Mouse (Mus musculus): ENCODE measurements around the gene Hbs1l.
"Not testable (repeated sequence)": the region's sequence is repeated elsewhere in the genome, so short reads cannot be mapped to it uniquely, and the experiment has no call there.

The Hbs1l gene

DNA sequence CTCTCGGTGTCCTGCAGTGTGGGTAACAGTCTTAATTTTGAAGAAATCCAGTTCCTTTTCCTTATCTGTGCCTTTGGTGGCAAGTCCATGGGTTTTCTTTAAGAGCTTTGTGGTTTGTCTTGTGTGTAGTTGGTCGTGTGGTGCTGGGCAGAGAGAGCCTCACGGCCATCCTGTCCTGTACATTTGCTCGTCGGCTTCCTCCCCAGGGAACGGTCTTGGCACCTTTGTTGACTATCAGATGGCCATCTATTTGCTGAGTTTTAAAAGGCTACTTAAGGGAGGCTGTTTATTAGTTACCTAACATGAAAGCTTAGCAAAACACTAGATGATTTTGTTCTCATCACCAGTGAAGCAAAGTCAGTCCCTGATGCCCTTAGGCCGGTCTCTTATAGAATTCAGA is 66.1 kb downstream of the Hbs1l start:
- DNase-seq = no peak

DNA sequence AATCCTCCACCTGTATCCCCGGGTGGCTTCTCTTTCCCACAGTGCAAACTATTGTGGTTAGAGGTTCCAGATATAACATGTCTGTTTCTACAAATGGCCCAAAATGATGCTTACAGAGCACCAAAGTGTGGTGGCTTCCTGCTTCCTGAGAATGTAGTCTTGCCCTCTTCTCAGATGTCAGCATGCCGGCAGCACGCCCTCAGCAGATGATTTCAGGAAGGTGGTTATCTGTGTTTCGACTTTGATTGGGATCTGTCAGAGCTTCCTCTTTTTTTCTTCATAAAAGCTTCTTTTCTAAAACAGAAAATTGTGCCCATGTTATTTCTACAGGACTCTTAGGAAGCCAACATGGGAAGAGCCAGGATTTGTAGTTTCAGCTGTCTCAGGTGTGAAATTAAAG is 67.5 kb downstream of the Hbs1l start:
- no peak for DNase-seq

DNA sequence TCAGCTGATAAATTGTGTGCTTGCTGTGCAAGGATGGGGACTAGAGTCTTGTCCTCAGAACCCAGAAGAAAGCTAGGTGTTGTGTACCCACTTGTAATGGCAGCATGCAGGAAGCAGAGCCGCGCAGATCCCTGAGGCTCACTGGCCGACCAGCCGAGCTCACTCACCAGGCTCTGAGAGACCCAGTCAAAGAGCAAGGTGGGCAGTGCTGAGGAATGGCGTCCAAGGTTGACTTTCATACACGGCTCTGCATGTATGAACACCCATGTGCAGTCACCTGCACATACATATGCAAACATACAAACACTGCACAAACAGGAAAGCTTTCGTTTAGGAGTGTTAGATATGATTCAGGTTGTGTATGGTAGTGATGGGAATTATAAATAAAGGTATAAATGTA is 69.2 kb downstream of the Hbs1l start:
- no peak for DNase-seq

DNA sequence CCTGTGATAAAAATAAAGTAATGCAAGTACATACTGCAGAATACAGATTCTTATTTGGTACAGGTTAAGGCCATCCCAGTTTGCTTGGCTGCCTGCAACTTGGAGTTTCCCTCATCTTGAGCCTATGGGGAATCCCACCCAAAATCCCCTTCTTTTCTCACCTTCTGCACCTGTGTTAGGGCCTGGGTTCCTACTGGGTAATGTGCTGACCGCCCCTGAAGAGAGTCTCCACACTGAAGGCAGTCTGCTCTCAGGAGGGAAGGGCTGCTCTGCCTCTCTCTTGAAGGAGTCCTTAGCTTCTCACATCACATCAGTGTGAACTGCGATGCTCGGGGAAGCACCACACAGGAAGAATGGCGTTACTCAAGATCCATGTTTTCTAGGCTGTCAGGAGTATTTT is 70.1 kb downstream of the Hbs1l start:
- DNase-seq = no peak

DNA sequence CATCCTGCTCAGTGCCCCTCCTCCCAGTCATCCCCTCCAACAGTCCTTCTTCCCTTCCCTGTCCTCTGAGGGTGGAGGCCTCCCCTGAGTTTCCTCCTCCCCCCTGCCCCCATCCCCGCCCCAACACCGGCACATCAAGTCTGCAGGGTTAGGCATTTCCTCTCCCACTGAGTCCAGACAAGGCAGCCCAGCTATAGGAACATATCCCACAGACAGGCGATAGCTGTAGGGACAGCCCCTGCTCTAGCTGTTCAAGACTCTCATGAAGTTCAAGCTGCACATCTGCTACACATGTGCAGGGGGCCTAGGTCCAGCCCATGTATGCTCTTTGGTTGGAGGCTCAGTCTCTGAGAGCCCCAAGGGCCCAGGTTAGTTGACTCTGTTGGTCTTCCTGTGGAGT is 70.7 kb downstream of the Hbs1l start:
- DNase-seq = no peak

DNA sequence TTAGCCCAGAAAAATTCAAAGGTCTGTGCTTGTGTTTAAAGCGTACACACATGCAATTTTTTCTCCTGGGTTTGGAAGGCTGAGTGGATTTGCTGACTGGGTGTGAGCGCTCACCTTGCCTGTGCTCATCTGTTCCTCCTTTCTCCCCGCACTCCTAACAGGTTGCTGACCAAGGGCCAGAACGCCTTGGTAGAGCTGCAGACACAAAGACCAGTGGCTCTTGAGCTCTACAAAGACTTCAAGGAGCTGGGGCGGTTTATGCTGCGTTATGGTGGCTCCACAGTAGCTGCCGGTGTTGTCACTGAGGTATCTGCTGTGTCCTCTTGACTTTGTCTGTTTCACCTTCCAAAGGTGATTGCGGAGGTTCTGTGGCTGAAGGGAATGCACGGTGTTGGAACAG is 71.7 kb downstream of the Hbs1l start:
- no peak for DNase-seq

DNA sequence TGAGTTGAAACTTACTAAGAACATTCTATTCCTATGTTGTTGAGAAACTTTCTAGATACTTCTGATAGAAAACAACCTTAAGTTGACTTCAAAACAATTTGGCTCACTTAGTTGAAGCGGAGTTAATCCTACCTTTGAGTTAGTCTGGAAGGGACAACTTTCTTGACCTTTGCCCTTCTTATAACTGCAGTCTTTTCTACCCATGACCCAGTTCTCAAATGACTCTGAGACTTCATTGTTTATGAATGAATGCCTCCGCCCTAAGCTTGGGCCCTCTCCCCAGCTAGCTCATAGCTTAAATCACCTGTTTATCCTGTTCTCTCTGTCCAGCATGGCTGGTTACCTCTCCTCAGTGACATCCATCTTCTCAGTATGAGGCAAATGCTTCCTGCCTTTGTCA is 73.8 kb downstream of the Hbs1l start:
- DNase-seq = no peak

DNA sequence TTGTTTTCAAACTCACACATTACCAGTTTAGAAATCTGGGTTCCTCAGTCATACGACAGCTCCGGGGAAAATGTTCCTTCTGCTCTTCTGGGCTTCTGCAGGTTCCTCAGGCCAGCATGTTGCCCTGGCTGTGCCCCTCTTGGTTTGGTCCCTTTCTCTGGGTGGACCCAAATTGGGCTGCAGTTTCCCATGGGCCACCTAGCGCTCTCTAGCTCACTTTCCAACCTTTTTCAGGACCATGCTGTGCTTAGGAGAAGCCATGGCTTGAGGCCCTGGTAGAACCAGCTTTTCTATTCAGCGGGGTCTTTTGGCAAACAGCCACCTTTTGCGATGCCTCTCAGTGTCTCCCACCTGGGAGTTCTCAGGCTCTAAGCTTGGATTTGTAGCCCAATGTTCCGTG is 76.5 kb downstream of the Hbs1l start:
- no peak for DNase-seq

DNA sequence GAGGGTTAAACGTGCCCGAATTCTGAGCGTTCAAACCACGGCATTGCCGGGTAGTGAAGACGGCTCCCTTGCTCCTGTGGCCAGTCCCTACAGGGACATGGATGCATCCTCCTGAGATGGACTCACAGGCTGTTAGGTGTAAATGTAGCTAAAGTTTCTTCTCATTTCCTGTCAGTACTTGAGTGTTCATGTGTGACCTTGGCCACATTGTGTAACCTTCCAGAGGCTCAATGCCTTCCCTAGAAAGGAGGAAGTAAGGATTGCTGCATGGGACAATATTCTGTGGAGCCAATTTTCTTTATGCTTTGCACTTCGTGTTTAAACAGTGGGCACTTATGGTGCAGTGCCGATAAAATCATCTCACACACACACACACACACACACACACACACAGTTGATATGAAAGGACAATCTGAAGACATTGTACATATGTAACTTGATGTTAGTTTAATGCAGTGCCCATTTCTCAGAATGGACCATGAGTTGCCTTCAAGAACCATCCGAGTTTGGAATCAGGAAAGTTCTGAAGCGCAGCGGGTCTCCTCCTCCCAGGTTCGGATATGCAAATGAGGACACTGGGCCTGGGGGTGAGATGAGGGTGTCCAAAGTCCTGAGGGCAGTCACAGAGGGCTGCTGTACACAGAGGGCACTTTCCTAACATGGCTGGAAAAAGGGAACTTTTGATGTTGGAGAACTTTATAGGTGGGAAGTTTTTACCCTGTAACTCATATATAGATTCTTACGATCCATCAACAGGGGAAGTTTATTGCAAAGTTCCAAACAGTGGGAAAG is 81.1 kb downstream of the Hbs1l start, which contains the start of gene Aldh8a1:
Gene Aldh8a1, plus strand, starts transcription at position 610 of the 792 bp plus-strand sequence.
- DNase-seq = no peak

DNA sequence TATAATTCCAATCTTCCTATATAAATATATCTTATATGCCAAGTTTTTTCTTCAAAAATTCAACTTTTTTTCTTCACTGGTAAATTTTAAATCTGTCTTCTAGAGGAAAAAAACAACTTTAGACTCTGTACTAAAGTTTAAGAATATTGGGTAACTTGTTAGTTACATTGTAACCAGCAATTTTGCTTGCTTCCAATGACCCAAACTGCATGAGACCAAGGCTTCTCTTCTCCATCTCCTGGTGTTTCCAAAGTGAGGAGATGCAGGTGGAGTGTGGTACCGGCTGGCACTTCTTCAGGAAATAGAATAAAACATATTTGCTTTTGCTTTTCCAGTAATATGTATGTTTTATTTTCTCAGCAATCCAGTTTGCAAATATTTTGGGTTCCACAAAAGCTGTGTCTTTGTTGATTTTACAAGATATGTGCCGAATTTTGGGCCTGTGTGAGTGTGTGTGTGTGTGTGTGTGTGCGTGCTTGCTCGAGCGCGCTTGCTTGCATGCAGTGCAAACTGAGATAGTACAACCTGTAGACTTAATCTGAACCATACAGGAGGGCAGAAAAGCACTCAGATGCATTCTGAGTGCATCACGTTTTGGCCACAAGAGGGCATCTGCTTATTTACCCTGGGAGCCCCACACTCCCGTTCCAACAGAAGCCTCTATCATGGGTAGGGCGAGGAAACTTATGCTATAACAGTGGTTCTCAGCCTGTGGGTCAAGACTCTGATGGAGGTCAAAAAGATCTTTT is 82.6 kb downstream of the Hbs1l start:
- peak in 1 of 2 experiments; percentile 15 for DNase-seq

DNA sequence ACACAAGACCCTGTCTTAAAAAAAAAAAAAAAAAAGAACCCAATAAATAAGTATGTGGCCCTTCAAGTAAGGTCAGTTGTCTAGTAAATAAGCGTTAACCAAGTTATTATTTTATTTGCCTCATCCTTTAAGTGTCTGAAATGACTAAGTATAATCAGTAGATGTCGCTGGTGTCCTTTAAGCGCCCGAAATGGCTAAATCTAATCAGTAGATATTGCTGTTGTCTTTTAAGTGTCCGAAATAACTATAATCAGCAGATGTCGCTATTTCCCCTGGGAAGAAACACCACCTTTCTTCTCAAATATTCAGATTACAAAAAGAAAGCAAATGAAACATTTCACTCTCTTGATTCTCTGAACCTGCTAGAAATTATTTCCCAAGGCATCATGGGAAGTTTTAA is 87.1 kb downstream of the Hbs1l start:
- DNase-seq = peak in 1 of 2 experiments; percentile 41

DNA sequence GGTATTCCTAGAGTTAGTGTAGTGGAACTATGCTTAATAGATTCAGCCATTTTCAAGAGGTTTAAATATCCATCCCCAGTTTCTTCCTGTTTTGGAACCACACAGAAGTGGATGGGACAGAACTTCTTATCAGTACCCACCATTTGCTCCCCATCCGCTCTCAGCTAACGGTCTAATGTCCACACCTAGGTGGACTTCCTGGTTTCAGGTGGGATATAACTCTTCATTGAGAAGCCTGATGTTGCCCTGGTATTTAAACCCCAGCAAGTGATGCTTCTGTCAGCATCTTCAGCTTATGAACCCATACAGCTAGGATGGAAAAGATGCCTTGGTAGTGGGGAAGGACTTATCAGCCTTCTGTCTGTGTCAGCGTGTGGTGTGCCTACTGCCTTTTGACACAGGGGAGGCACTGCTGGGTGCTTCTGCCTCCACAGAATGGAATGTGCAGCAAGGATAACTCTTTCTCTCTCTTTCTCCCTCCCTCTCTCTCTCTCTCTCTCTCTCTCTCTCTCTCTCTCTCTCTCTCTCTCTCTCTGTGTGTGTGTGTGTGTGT is 89.4 kb downstream of the Hbs1l start:
- DNase-seq = no peak

DNA sequence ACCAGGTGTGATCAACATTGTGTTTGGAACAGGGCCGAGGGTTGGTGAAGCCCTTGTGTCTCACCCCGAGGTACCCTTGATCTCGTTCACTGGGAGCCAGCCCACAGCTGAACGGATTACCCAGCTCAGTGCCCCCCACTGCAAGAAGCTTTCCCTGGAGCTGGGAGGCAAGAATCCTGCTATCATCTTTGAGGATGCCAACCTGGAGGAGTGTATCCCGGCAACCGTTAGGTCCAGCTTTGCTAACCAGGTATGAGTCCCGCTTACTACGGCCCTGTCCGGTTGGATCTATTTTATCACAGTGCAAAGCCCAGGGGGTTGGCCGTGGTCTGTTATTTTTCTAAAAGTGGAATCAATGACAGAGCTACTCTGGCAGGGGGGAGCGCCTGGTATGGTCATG is 93.3 kb downstream of the Hbs1l start:
- no peak for DNase-seq

DNA sequence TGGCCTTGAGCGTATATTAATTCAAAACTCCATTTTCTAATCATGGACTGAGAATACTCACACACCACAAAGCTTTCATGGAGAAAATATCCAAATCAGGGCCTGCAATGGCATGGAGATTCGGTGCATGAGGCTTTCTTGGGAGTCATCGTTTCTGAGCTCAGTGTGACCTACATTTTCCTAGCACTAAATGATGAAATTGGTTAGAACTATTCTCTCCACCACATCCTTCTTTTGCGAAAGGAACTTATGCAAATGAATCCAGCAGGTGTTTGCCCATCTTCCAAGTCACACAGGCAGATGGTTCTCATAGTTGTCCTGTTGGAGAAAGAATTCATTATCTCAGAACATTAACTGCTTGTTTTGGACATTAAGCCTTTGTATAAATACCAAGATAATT is 94.7 kb downstream of the Hbs1l start:
- DNase-seq = no peak

DNA sequence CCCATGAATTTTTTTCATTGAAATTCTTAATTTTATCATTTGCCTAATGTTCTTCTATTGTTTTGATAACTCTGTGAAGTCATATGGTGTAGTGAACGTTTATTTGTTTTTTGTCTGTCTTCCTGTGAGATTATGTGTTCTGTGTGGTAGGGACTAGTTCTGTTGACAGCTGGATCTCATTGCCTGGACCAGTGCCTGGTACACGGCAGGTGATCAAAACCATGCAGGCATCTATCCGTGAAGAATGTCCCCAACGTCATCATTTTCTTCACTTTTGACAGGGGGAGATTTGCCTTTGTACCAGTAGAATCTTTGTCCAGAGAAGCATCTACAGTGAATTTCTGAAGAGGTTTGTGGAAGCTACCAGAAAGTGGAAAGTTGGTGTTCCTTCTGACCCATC is 95.5 kb downstream of the Hbs1l start:
- DNase-seq = no peak

DNA sequence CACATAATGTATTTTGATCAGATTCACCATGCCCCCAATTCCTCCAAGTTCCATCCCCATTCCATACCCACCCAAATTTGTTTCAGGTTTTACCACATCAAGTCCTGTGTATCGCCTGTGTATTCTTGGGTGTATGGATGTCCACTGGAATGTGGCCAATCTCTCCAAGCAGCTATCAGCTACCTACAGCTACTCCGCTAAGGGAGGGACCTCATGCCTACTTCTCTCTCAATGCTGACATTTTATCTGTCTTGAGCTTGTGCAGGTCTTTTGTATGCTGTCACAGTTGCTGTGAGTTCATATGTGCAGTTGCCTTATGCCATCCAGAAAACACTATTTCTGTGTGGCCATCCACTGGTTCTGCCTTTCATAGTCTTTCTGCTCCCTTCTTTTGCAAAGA is 97.6 kb downstream of the Hbs1l start:
- no peak for DNase-seq

DNA sequence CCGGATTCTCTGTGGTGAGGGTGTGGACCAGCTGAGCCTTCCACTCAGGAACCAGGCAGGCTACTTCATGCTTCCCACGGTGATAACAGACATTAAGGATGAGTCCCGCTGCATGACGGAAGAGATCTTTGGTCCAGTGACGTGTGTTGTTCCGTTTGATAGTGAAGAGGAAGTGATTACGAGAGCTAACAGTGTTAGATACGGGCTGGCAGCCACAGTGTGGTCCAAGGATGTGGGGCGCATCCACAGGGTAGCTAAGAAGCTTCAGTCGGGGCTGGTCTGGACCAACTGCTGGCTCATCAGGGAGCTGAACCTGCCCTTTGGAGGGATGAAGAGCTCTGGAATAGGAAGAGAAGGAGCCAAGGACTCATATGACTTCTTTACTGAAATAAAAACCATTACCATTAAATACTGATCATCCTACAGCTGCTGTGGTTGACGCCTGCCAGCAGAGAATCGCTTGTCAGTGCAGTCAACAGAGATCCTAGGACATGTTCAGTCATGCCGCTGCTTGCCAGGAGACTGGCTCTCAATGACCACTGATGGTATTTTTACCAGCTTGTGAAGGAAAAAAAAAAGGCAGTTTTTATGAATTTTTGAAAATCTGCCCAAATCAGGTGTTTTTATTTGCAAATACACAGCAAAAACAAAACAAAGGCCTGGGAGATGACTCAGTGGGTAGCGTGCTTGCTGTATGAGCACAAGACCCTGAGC is 99.8 kb downstream of the Hbs1l start:
- DNase-seq = no peak

DNA sequence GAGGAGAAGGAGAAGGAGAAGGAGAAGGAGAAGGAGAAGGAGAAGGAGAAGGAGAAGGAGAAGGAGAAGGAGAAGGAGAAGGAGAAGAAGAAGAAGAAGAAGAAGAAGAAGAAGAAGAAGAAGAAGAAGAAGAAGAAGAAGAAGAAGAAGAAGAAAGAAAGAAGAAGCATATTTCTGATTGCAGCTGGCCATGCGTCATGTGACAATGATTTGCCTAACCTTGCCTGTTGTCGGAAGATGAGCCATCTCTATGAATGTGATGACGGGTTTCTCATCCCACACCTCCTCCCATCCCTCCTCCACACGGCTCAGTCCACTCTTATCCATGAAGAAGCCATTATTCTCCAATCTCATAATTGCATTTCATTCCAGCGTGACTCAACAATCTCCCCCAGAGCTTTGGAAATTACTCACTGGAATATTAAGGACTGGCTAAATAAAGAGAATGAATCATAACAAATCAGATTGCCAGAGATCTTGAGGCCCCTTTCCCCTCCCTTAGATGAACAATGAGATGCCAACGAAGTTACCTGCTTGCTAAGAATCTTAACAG is 103.2 kb downstream of the Hbs1l start:
- not testable (repeated sequence) for DNase-seq

DNA sequence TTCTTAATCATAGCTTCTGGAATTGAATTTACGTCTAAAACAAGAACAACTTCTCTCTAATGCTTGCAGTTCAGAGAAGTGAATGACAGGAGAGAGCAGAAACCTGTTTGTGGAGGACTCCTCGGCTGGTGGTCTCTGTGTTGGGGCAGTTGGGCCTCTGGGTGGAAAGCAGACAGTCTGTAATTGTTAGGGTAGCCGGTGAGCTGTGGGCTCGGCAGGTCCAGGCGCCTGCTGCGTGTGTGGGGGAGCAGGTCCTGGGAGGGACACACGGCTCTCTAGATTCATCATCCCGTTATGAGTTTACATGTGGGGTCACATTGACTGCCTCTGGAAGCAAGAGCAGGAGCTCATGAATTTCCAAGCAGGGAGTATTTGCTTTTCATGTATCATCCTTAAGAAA is 103.8 kb downstream of the Hbs1l start:
- no peak for DNase-seq

DNA sequence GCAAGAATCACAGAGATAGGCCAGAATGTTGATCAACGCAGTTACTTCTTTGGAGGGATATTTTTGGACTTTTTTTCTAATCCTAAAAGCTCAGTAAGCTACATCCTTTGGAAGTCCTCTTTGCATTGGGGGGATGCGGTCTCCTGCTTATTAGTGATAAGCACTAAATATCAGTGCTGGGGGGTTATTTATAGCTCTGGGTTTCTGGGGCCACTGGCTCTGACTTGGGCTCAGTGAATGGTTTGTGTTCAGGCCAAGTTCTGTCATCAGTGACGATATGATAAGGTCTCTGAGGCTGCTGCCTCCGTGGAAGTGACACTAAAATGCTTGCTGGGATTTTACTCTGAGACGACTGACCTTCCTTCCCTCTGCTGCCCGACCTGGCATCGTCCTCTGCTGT is 104.3 kb downstream of the Hbs1l start:
- no peak for DNase-seq

DNA sequence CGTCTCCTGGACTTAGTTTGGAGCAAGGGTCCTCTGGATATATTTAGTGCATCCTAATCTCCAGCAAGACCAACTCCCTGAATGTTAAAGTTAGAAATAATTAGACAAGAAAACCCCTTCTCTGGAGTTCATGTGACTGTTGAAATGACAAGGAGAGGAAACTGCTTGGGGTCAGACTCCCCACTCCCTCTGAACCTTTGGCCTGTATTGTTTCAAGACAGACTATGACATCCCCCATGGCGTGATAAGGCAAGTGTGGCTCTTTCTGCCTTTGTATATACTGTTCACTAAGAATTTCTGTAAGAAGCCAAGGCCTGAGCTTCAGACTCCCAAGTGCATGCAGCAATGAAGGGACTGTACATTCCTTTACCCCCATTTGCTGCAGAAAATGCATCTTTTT is 104.7 kb downstream of the Hbs1l start:
- DNase-seq = no peak

DNA sequence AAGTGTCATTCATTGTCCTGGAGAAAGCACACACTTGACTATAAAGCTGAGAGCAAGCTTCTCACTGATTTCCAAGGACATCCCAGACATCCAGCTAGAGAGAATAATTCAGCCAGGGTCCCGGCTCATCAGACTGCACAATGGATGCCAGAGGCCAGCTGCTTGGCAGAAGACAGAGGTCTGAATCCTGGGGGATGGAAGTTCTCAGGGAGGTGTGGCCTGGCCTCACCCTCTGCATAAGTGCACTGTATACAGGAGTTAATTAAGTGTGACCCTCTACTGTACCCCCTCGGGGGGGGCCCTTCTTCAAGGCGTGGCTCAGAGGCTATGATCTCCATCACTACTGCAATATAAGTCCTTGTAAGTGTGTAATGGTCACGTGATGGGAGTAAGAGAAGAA is 105.5 kb downstream of the Hbs1l start:
- DNase-seq = no peak

DNA sequence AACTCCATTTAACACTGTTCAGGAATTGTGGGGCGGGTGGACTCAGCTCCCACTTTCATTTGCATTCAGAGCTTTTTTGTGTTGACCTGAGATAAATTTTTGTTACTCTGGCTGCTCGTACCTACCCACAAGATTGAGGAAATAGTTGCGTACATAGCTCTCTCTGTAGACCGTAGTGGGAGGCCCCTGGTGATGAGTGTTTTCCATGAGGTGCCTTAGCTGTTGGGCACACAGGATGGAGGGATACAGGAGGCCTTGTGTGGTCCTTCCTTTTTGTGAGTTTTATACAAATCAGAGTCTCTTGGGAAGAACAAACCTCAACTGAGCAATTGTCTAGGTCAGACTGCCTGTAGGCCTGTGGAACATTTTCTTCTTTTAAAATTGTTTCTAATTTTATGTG is 109.0 kb downstream of the Hbs1l start:
- no peak for DNase-seq

Measured in lung, postnatal 4 days (tissue).